Mouse (Mus musculus) liver, embryonic 14.5 days (tissue): ENCODE data around the gene Slc25a39.

Source experiments
- CTCF ChIP-seq: IDR thresholded peaks from 2 replicates; pipeline ENCODE4 v1.5.1; 2016; ENCODE audit warnings: antibody characterized with exemption, low read depth, control low read depth
- EP300 ChIP-seq: IDR thresholded peaks from 2 replicates; pipeline ENCODE4 v1.6.1; 2016; ENCODE audit warnings: antibody characterized with exemption, low read depth

- TF ChIP-seq CTCF, result no peak
- TF ChIP-seq EP300, result no peak
Measured at GRCm38 (mm10) chr11:102381341-102382100, 26.2 kb downstream of the Slc25a39 start.
